Mouse (Mus musculus) lung, postnatal 0 days (tissue): ENCODE measurements around the gene Gm20388. TPM values are rescaled to one million over a fixed set of nuclear protein-coding genes. Genes with fewer than 3 reads are reported as not detected.

Source experiments
- ATAC-seq: fragments of 200-750 bp; cut with Nextera tagmentation; 2 replicates; pipeline ENCODE4 v1.8.0; 2017; ENCODE audit warnings: moderate library complexity
- DNase-seq: peaks from one replicate; pipeline ENCODE4 v3.0.0-alpha.2; 2016; ENCODE audit warnings: low spot score
- H3K27ac ChIP-seq: fragments of 300-500 bp; sonication (generic); 2 replicates; pipeline ENCODE4 v1.5.1; 2014; ENCODE audit warnings: antibody characterized with exemption, mild to moderate bottlenecking, low read length, mixed read lengths
- H3K27me3 ChIP-seq: fragments of 300-500 bp; sonication (generic); replicated peaks from 2 replicates; pipeline ENCODE4 v1.6.1; 2014; ENCODE audit warnings: low read length, mixed read lengths; ENCODE audit not compliant: insufficient read depth
- H3K36me3 ChIP-seq: fragments of 300-500 bp; sonication (generic); 2 replicates; pipeline ENCODE4 v1.6.1; 2014; ENCODE audit warnings: low read length, mixed read lengths; ENCODE audit not compliant: insufficient read depth
- H3K4me1 ChIP-seq: fragments of 300-500 bp; sonication (generic); 2 replicates; pipeline ENCODE4 v1.6.1; 2014; ENCODE audit warnings: antibody characterized with exemption, low read depth, low read length, mixed read lengths; ENCODE audit not compliant: insufficient read depth
- H3K4me2 ChIP-seq: fragments of 300-500 bp; sonication (generic); replicated peaks from 2 replicates; pipeline ENCODE4 v1.6.1; 2014; ENCODE audit warnings: low read depth, mild to moderate bottlenecking, low read length, moderate library complexity, mixed read lengths
- H3K4me3 ChIP-seq: fragments of 300-500 bp; sonication (generic); 2 replicates; pipeline ENCODE4 v1.5.1; 2014; ENCODE audit warnings: low read depth, low read length
- H3K9ac ChIP-seq: fragments of 300-500 bp; sonication (generic); replicated peaks from 2 replicates; pipeline ENCODE4 v1.6.1; 2014; ENCODE audit warnings: low read depth, mild to moderate bottlenecking
- H3K9me3 ChIP-seq: fragments of 300-500 bp; sonication (generic); 2 replicates; pipeline ENCODE4 v1.6.1; 2016; ENCODE audit warnings: low read length, mixed read lengths
- CTCF ChIP-seq: IDR thresholded peaks from 2 replicates; pipeline ENCODE4 v1.5.1; 2016; ENCODE audit warnings: antibody characterized with exemption, mild to moderate bottlenecking
- EP300 ChIP-seq: IDR thresholded peaks from 2 replicates; pipeline ENCODE4 v1.6.1; 2016; ENCODE audit warnings: antibody characterized with exemption, mild to moderate bottlenecking, control low read depth
- WGBS: fragments of 180-500 bp; shearing (Covaris S2); extraction: QIAGEN DNeasy Blood & Tissue Kit; methylation state at CpG from one replicate; pipeline ENCODE4 v1.1.7; 2014; 5-methylcytosine and 5-hydroxymethylcytosine counted together
- polyA plus RNA-seq: library from polyadenylated mRNA; unstranded; fragments of >200 nt; fragmentation: Nextera tagmentation; extraction: Ambion mirVana; gene quantifications from 2 replicates; pipeline ENCODE4 v1.2.1, GENCODE M21; 2015

The Gm20388 gene
- polyA plus RNA-seq, 1 experiment from 2014 or later: not detected

DNA sequence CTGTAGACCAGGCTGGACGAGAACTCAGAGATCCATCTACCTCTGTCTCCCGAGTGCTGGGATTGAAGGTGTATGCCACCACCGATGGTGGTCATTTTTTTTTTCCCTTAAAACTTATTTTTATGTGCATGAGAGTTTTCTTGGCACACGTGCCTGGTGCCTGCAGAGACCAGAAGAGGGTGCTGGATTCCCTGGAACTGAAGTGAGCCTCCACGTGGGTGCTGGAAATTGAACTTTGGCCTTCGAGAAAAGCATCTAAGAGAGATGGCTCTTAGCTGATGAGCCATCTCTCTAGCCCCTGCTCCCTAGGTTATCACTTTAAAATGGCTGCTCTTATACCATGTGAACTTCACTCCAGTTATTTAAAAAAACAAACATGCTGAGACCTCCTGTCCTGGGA is 163.9 kb downstream of the Gm20388 start:
- 65% methylated on average over 6 of the region's 6 CpGs for WGBS
- H3K36me3 ChIP-seq: no peaks in the 10 kb centered on the region
- no peak overlapping the region for H3K9ac ChIP-seq
- no peak overlapping the region for H3K27ac ChIP-seq
- TF ChIP-seq EP300 (no peak), CTCF (no peak)
- no peak for ATAC-seq
- no peaks in the 10 kb centered on the region for H3K4me1 ChIP-seq
- DNase-seq: no peak
- H3K9me3 ChIP-seq: no peaks in the 10 kb centered on the region
- no peak overlapping the region for H3K4me3 ChIP-seq
- H3K27me3 ChIP-seq: no peaks in the 10 kb centered on the region
- H3K4me2 ChIP-seq: no peak overlapping the region

DNA sequence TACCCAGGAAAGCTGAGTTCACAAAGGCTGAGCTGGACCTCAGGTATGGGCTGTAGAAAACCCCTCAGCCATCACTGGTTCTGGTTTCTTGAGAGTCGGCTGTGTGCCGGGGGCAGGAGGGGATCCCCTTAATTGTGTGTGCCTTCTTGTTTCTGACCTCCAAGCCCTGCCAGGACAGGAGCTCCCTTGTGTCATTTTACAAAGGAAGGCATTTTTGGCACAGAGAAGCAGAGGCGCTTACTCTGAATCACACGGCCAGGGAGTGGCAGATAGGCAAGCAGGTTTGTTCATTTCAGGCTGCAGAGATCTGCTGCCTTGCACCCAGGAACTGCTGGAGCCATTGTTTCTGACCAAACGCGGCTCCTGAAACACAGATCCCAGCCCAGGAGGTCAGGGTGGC is 164.7 kb downstream of the Gm20388 start:
- Histone ChIP-seq H3K9ac (no peak overlapping the region), H3K9me3 (no peaks in the 10 kb centered on the region), H3K36me3 (no peaks in the 10 kb centered on the region), H3K27ac (no peak overlapping the region), H3K4me1 (no peaks in the 10 kb centered on the region), H3K4me2 (no peak overlapping the region), H3K27me3 (no peaks in the 10 kb centered on the region), H3K4me3 (no peak overlapping the region)
- DNase-seq (no peak), ATAC-seq (no peak)
- 52% methylated on average over 6 of the region's 6 CpGs for WGBS
- TF ChIP-seq EP300 (no peak), CTCF (no peak)

DNA sequence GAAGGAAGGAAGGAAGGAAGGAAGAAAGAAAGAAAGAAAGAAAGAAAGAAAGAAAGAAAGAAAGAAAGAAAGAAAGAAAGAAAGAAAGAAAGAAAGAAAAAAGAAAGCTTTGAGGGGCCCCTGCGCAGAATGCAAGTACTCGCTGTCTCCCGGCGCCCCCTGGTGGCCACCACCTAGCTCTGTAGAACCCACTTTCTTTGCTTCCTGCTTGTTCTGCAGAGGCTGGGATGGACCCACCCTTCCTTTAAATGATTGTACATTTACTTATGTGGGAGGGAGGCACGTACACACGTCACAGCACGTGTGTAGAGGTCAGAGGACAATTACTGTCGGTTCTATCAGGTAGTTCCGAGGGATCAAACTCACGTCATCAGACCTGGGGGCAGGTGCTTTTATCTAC is 167.4 kb downstream of the Gm20388 start:
- no peaks in the 10 kb centered on the region for H3K4me1 ChIP-seq
- no peak overlapping the region for H3K4me2 ChIP-seq
- TF ChIP-seq EP300 (0 out of 2 replicates have a peak, but pooled peaks have one; percentile 28), CTCF (peak; percentile 85)
- 14% methylated on average over 10 of the region's 10 CpGs for WGBS
- no peak overlapping the region for H3K27ac ChIP-seq
- peak; percentile 79 for ATAC-seq
- H3K4me3 ChIP-seq: no peak overlapping the region
- H3K9me3 ChIP-seq: no peaks in the 10 kb centered on the region
- no peak overlapping the region for H3K9ac ChIP-seq
- peak; percentile 90 for DNase-seq
- H3K36me3 ChIP-seq: peaks cover 11% of the 10 kb centered on the region
- H3K27me3 ChIP-seq: no peaks in the 10 kb centered on the region

DNA sequence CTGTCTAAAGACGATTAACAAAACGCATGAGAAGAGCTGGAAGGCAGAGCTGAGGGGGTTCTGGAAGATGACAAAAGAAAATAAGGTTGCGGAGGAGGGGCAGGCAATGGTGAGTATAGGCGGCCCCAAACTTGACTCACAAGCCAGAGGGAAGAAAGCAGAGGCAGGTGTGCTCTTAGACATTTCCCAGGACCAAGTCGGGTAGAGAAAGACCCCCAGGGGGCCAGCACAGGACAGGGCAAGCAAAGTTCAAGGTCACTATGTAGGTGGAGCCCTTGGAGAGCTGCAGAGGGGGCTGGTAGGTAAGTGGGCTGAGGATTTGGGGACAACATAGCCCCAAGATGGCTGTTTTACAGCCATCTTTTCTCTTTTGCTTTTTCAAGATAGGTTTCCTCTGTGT is 168.7 kb downstream of the Gm20388 start:
- Histone ChIP-seq H3K27ac (no peak overlapping the region), H3K4me3 (no peak overlapping the region), H3K27me3 (no peaks in the 10 kb centered on the region), H3K4me2 (no peak overlapping the region), H3K36me3 (peaks cover 17% of the 10 kb centered on the region), H3K9ac (no peak overlapping the region), H3K9me3 (no peaks in the 10 kb centered on the region), H3K4me1 (no peaks in the 10 kb centered on the region)
- 67% methylated on average over 5 of the region's 5 CpGs for WGBS
- DNase-seq (no peak), ATAC-seq (no peak)
- TF ChIP-seq EP300 (no peak), CTCF (no peak)

DNA sequence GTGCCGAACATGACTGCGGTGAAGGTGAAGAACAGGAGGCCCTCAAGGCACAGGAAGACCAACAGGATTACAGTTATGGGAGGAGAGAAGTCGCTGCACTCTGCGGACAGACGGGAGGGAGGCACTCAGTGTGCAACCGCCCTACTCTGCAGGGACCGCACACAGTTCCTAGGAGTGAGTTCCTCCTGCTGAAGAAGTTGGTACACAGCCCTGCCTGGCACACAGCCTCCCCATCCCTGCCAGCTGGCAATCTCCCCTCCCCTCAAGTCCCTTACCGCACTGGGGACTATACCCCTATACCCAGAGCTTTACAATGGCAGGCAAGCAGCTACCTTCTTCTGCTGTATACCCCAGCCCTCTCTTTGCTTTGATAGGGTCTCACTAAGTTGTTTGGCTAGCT is 172.6 kb downstream of the Gm20388 start:
- Histone ChIP-seq H3K4me2 (no peak overlapping the region), H3K9ac (no peak overlapping the region), H3K4me3 (no peak overlapping the region), H3K27ac (no peak overlapping the region), H3K27me3 (no peaks in the 10 kb centered on the region), H3K4me1 (no peaks in the 10 kb centered on the region), H3K36me3 (peaks cover 52% of the 10 kb centered on the region), H3K9me3 (no peaks in the 10 kb centered on the region)
- DNase-seq (no peak), ATAC-seq (no peak)
- 92% methylated on average over 8 of the region's 8 CpGs for WGBS
- TF ChIP-seq CTCF (no peak), EP300 (no peak)

DNA sequence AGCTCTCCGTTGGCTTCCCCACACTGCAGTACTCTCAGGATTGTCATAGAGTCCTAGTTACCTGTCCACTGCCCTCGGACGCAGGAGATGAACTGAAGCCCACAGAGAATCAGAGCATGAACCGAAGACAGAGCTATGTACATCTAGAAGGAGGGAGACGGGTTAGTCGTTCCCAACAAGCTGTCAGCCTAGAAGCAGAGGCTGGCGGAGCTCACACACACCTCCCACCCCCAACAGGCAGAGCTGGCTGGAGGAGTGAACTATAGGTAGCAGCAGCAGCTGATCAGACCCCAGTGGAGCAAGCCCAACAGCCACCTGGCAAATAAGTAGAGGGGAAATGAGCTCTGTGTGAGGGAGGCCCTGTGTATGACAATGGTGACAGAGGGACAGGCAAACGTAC is 174.1 kb downstream of the Gm20388 start:
- ATAC-seq: no peak
- H3K4me3 ChIP-seq: no peak overlapping the region
- no peaks in the 10 kb centered on the region for H3K9me3 ChIP-seq
- TF ChIP-seq EP300: no peak
- no peak for TF ChIP-seq CTCF
- no peak for DNase-seq
- peaks cover 58% of the 10 kb centered on the region for H3K36me3 ChIP-seq
- no peaks in the 10 kb centered on the region for H3K27me3 ChIP-seq
- no peaks in the 10 kb centered on the region for H3K4me1 ChIP-seq
- no peak overlapping the region for H3K4me2 ChIP-seq
- no peak overlapping the region for H3K9ac ChIP-seq
- H3K27ac ChIP-seq: no peak overlapping the region
- WGBS: 80% methylated on average over 8 of the region's 8 CpGs

DNA sequence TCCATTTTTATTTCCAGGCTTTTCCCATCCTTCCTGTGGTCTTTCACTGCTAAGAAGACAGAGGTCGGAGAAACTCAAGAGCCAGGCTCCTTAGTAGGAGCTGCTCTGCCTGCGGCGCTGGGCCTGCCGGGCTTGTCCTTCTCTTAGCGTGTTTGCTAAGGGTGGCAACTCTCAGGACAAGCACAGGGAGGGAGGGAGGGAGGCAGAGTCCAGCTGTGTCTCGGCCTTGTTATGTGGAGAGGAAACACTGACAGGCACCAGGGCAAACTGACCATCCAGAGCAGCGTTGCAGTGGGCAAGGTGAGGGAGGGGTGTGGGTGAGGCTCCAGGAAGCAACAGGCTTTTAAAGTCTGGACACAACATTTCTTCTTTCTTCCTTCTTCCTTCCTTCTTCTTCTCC is 178.9 kb downstream of the Gm20388 start:
- TF ChIP-seq CTCF (no peak), EP300 (no peak)
- no peak overlapping the region for H3K9ac ChIP-seq
- no peaks in the 10 kb centered on the region for H3K9me3 ChIP-seq
- H3K4me1 ChIP-seq: no peaks in the 10 kb centered on the region
- H3K27me3 ChIP-seq: no peaks in the 10 kb centered on the region
- DNase-seq: peak; percentile 46
- H3K36me3 ChIP-seq: peaks cover 40% of the 10 kb centered on the region
- no peak overlapping the region for H3K27ac ChIP-seq
- ATAC-seq: peak; percentile 84
- 44% methylated on average over 7 of the region's 7 CpGs for WGBS
- H3K4me2 ChIP-seq: no peak overlapping the region
- H3K4me3 ChIP-seq: no peak overlapping the region
